ENCODE assay signal across 9 mouse cellular contexts in the genomic region with DNA sequence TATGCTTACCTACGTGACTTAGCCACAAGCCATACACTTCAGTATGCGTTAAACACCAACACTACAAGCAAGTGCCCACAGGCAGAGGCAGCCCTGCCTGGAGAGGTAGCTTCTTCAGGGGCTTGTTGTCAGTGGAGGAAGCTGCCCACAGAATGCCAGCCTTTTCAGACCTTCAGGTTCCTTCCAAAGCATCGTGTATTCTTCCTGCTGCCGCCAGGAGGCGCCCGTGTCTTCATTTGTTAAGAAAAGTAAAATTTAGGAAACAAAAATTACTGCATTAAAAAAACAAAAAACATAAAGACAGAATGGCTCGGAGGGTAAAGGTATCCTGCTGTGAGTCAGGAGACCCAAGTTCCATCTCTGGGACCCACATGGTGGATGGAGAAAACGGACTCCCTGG. TPM values are rescaled to one million over a fixed set of nuclear protein-coding genes. Genes with fewer than 3 reads are reported as not detected.
DNase-seq lines count a peak whose midpoint lies in the region; ATAC-seq and TF ChIP-seq lines count a peak whose summit lies in the region.
"Had no signal": no experiment of that assay in that cellular context is flagged by ENCODE, and none has a peak within 500 bp of the region (broad histone marks: within the 10 kb centered on the region; RNA-seq: fewer than 3 reads in every experiment).

No protein-coding gene starts in this region.

- no peaks in the 10 kb centered on the region for H3K4me1 ChIP-seq in heart, adult 2 months (ENCODE audit: control insufficient read depth, insufficient read depth, low read length)
- no peaks in the 10 kb centered on the region for H3K4me1 ChIP-seq in heart, embryonic 11.5 days (ENCODE audit: control insufficient read depth, insufficient read depth, low read length)
- no peaks in the 10 kb centered on the region for H3K4me1 ChIP-seq in spleen, adult 2 months (ENCODE audit: control insufficient read depth, insufficient read depth, insufficient read length)
- H3K4me1 ChIP-seq in embryonic facial prominence, embryonic 14.5 days (ENCODE audit: control insufficient read depth, insufficient read depth, low read length): no peaks in the 10 kb centered on the region
- H3K4me1 ChIP-seq in limb, embryonic 11.5 days (ENCODE audit: control insufficient read depth, insufficient read depth, low read length): no peaks in the 10 kb centered on the region
- H3K4me1 ChIP-seq in small intestine, adult 2 months (ENCODE audit: control insufficient read depth, insufficient read depth, insufficient read length, low read length): 0 out of 2 replicates have a peak, but pooled peaks cover 3% of the 10 kb centered on the region
- H3K4me1 ChIP-seq: liver, embryonic 13.5 days had no signal

- no peaks in the 10 kb centered on the region for H3K27me3 ChIP-seq in heart, adult 2 months (ENCODE audit: control insufficient read depth, insufficient read depth, low read length)
- H3K27me3 ChIP-seq in heart, embryonic 11.5 days (ENCODE audit: control insufficient read depth, insufficient read depth, low read length): no peaks in the 10 kb centered on the region
- H3K27me3 ChIP-seq in spleen, adult 2 months (ENCODE audit: control insufficient read depth, insufficient read depth, low read length): no peaks in the 10 kb centered on the region; the same call in 1 of the 2 replicates
- H3K27me3 ChIP-seq in embryonic facial prominence, embryonic 14.5 days (replicated peaks; ENCODE audit: control insufficient read depth, insufficient read depth, low read length): no peaks in the 10 kb centered on the region
- no peaks in the 10 kb centered on the region for H3K27me3 ChIP-seq in limb, embryonic 11.5 days (ENCODE audit: control insufficient read depth, insufficient read depth, low read length)
- H3K27me3 ChIP-seq in small intestine, adult 2 months (ENCODE audit: control insufficient read depth, insufficient read depth, low read length): no peaks in the 10 kb centered on the region

- WGBS in heart, adult 2 months: 25% methylated on average over 8 of the region's 8 CpGs
- WGBS in heart, embryonic 11.5 days (ENCODE audit: insufficient replicate concordance): 23% methylated on average over 8 of the region's 8 CpGs
- WGBS in spleen, adult 2 months: 28% methylated on average over 8 of the region's 8 CpGs
- WGBS in embryonic facial prominence, embryonic 14.5 days: 25% methylated on average over 8 of the region's 8 CpGs
- WGBS in limb, embryonic 11.5 days: 21% methylated on average over 8 of the region's 8 CpGs
- WGBS in small intestine, adult 2 months: 25% methylated on average over 8 of the region's 8 CpGs

- no peak for ATAC-seq in heart, embryonic 11.5 days (replicated peaks; ENCODE audit: insufficient number of reproducible peaks, low FRiP score, low TSS enrichment)
- ATAC-seq in embryonic facial prominence, embryonic 14.5 days (ENCODE audit: low read depth): no peak
- no peak for ATAC-seq in limb, embryonic 11.5 days (ENCODE audit: insufficient number of reproducible peaks, low FRiP score, low TSS enrichment, low read depth)

- no peak overlapping the region for H3K27ac ChIP-seq in heart, adult 2 months
- H3K27ac ChIP-seq in heart, embryonic 11.5 days (ENCODE audit: low read depth, low read length): no peak overlapping the region
- no peak overlapping the region for H3K27ac ChIP-seq in spleen, adult 2 months (ENCODE audit: insufficient read depth, low read length)
- H3K27ac ChIP-seq in embryonic facial prominence, embryonic 14.5 days (replicated peaks; ENCODE audit: low read depth, low read length): no peak overlapping the region
- H3K27ac ChIP-seq in limb, embryonic 11.5 days (replicated peaks; ENCODE audit: low read depth, low read length): no peak overlapping the region
- H3K27ac ChIP-seq in small intestine, adult 2 months (ENCODE audit: insufficient read depth, low read depth, low read length): no peak overlapping the region
- H3K27ac ChIP-seq: liver, embryonic 13.5 days had no signal

- H3K9ac ChIP-seq in heart, adult 2 months (ENCODE audit: low read depth, low read length): no peak overlapping the region
- no peak overlapping the region for H3K9ac ChIP-seq in heart, embryonic 11.5 days (ENCODE audit: low read depth, low read length)
- no peak overlapping the region for H3K9ac ChIP-seq in embryonic facial prominence, embryonic 14.5 days (ENCODE audit: low read depth, low read length)
- H3K9ac ChIP-seq in limb, embryonic 11.5 days (ENCODE audit: low read length): no peak overlapping the region
- H3K9ac ChIP-seq: liver, embryonic 13.5 days had no signal

- no peak overlapping the region for H3K4me2 ChIP-seq in heart, embryonic 11.5 days
- no peak overlapping the region for H3K4me2 ChIP-seq in embryonic facial prominence, embryonic 14.5 days (ENCODE audit: low read depth, low read length)
- no peak overlapping the region for H3K4me2 ChIP-seq in limb, embryonic 11.5 days (ENCODE audit: low read depth, severe bottlenecking)
- H3K4me2 ChIP-seq: liver, embryonic 13.5 days had no signal

- no peak for TF ChIP-seq EP300 in heart, adult 2 months (IDR thresholded peaks at IDR 0.05; ENCODE audit: insufficient read depth, low read depth, low read length)

- intact Hi-C loops in heart, adult 2 months (cut with DNase I): loop anchor here (1.0 to 5.0 kb wide), 2 partner anchors 66 to 266 kb away; no protein-coding TSS in a partner anchor

- H3K36me3 ChIP-seq in heart, adult 2 months (ENCODE audit: control insufficient read depth, insufficient read depth, low read length): no peaks in the 10 kb centered on the region
- H3K36me3 ChIP-seq in heart, embryonic 11.5 days (ENCODE audit: control insufficient read depth, insufficient read depth, low read length): no peaks in the 10 kb centered on the region
- H3K36me3 ChIP-seq in spleen, adult 2 months (ENCODE audit: control insufficient read depth, insufficient read depth, low read length): no peaks in the 10 kb centered on the region
- H3K36me3 ChIP-seq in embryonic facial prominence, embryonic 14.5 days (ENCODE audit: control insufficient read depth, insufficient read depth, low read length): no peaks in the 10 kb centered on the region
- no peaks in the 10 kb centered on the region for H3K36me3 ChIP-seq in limb, embryonic 11.5 days (ENCODE audit: control insufficient read depth, insufficient read depth, low read length)
- no peaks in the 10 kb centered on the region for H3K36me3 ChIP-seq in small intestine, adult 2 months (ENCODE audit: control insufficient read depth, insufficient read depth, low read length)
- H3K36me3 ChIP-seq: liver, embryonic 13.5 days had no signal

- H3K79me2 ChIP-seq in heart, adult 2 months (replicated peaks; ENCODE audit: control insufficient read depth, insufficient read depth, low read length): no peaks in the 10 kb centered on the region

- no peak overlapping the region for H3K4me3 ChIP-seq in heart, adult 2 months
- no peak overlapping the region for H3K4me3 ChIP-seq in heart, embryonic 11.5 days (ENCODE audit: low read depth, low read length)
- no peak overlapping the region for H3K4me3 ChIP-seq in spleen, adult 2 months (ENCODE audit: extremely low read depth, insufficient read depth, insufficient read length)
- no peak overlapping the region for H3K4me3 ChIP-seq in embryonic facial prominence, embryonic 14.5 days (ENCODE audit: low read depth, low read length)
- no peak overlapping the region for H3K4me3 ChIP-seq in limb, embryonic 11.5 days (ENCODE audit: low read depth, low read length)
- H3K4me3 ChIP-seq in small intestine, adult 2 months (ENCODE audit: low read depth, low read length): no peak overlapping the region
- H3K4me3 ChIP-seq: liver, embryonic 13.5 days had no signal

- DNase-seq in heart, adult 2 months: peak; percentile 39 to 64
- DNase-seq in spleen, adult 2 months (ENCODE audit: low read depth in 1 of 2, low spot score in 2 of 2): peak; percentile 20 to 31
- no peak for DNase-seq in spleen, postnatal 36 days (ENCODE audit: low spot score in 2 of 2)
- DNase-seq in brain, embryonic 14.5 days (ENCODE audit: low read depth): peak; percentile 87
- DNase-seq in embryonic facial prominence, embryonic 14.5 days (ENCODE audit: low spot score): peak; percentile 74
- peak; percentile 76 for DNase-seq in limb, embryonic 11.5 days (ENCODE audit: low spot score)
- DNase-seq: liver, embryonic 13.5 days had no signal

- peak; percentile 95 for TF ChIP-seq CTCF in heart, adult 2 months (IDR thresholded peaks at IDR 0.05)
- peak; percentile 47; the same call in 1 of the 2 replicates for TF ChIP-seq CTCF in spleen, adult 2 months (IDR thresholded peaks at IDR 0.05; ENCODE audit: extremely low read depth, insufficient read depth, insufficient read length, insufficient replicate concordance)
- peak; percentile 84 for TF ChIP-seq CTCF in brain, embryonic 14.5 days (IDR thresholded peaks at IDR 0.05; ENCODE audit: borderline replicate concordance, extremely low read depth, insufficient read depth, insufficient read length)
- peak; percentile 92; the same call in 1 of the 2 replicates for TF ChIP-seq CTCF in small intestine, adult 2 months (IDR thresholded peaks at IDR 0.05; ENCODE audit: extremely low read depth, insufficient read length, insufficient replicate concordance, low read depth, low read length)

- TF ChIP-seq POLR2A in heart, adult 2 months (IDR thresholded peaks at IDR 0.05; ENCODE audit: insufficient read depth, low read depth, low read length): no peak
- no peak for TF ChIP-seq POLR2A in spleen, adult 2 months (IDR thresholded peaks at IDR 0.05; ENCODE audit: low read depth, low read length)
- TF ChIP-seq POLR2A in brain, embryonic 14.5 days (IDR thresholded peaks at IDR 0.05; ENCODE audit: borderline replicate concordance, extremely low read depth, insufficient read depth, insufficient read length, poor library complexity, severe bottlenecking): no peak
- TF ChIP-seq POLR2A in small intestine, adult 2 months (IDR thresholded peaks at IDR 0.05; ENCODE audit: low read depth, low read length): no peak

- no peaks in the 10 kb centered on the region for H3K9me3 ChIP-seq in heart, embryonic 11.5 days (replicated peaks; ENCODE audit: control insufficient read depth, low read length)
- no peaks in the 10 kb centered on the region for H3K9me3 ChIP-seq in embryonic facial prominence, embryonic 14.5 days (ENCODE audit: control insufficient read depth, low read length)
- H3K9me3 ChIP-seq in limb, embryonic 11.5 days (ENCODE audit: control insufficient read depth, low read length): no peaks in the 10 kb centered on the region
- H3K9me3 ChIP-seq: liver, embryonic 13.5 days had no signal

RNA-seq across cellular contexts. Expression of a gene that starts 21.5 kb away (rescaled TPM):
- total RNA-seq in heart, adult 2 months (2021): 1 to 10 TPM; 5.0 to 8.1 TPM
- polyA plus RNA-seq in heart, adult 2 months (2012; rRNA removed): 19.9 and 20.8 TPM in 2 replicates
- polyA plus RNA-seq in heart, embryonic 11.5 days (2014; fragmentation: Nextera tagmentation; extraction: Ambion mirVana): 16.1 and 18.5 TPM in 2 replicates
- 26.0 and 27.1 TPM in 2 replicates for polyA plus RNA-seq in spleen, adult 2 months (2012; rRNA removed)
- polyA plus RNA-seq in brain, embryonic 14.5 days (2012; rRNA removed): 35.0 and 40.6 TPM in 2 replicates
- polyA plus RNA-seq in embryonic facial prominence, embryonic 14.5 days (2014; fragmentation: Nextera tagmentation; extraction: Ambion mirVana): 18.4 and 19.6 TPM in 2 replicates
- 19.9 and 21.6 TPM in 2 replicates for polyA plus RNA-seq in limb, embryonic 11.5 days (2014; fragmentation: Nextera tagmentation; extraction: Ambion mirVana)
- 11.9 and 37.3 TPM in 2 replicates for polyA plus RNA-seq in small intestine, adult 2 months (2012; rRNA removed)

RNA-seq across cellular contexts. Expression of a gene that starts 34.6 kb away (rescaled TPM):
- 10 to 100 TPM; 10.8 to 12.0 TPM for total RNA-seq in heart, adult 2 months (2021)
- 13.6 and 20.8 TPM in 2 replicates for polyA plus RNA-seq in heart, adult 2 months (2012; rRNA removed)
- 45.3 and 50.7 TPM in 2 replicates for polyA plus RNA-seq in heart, embryonic 11.5 days (2014; fragmentation: Nextera tagmentation; extraction: Ambion mirVana)
- 59.5 and 104 TPM in 2 replicates for polyA plus RNA-seq in spleen, adult 2 months (2012; rRNA removed)
- polyA plus RNA-seq in brain, embryonic 14.5 days (2012; rRNA removed): 37.4 and 62.2 TPM in 2 replicates
- polyA plus RNA-seq in embryonic facial prominence, embryonic 14.5 days (2014; fragmentation: Nextera tagmentation; extraction: Ambion mirVana): 50.3 and 56.7 TPM in 2 replicates
- polyA plus RNA-seq in limb, embryonic 11.5 days (2014; fragmentation: Nextera tagmentation; extraction: Ambion mirVana): 56.0 and 61.4 TPM in 2 replicates
- polyA plus RNA-seq in small intestine, adult 2 months (2012; rRNA removed): 66.7 and 76.0 TPM in 2 replicates

RNA-seq across cellular contexts. Expression of a gene that starts 42.2 kb away (rescaled TPM):
- total RNA-seq in heart, adult 2 months (2021): 100 to 1,000 TPM; 206 to 249 TPM
- 144 and 158 TPM in 2 replicates for polyA plus RNA-seq in heart, adult 2 months (2012; rRNA removed)
- 321 and 330 TPM in 2 replicates for polyA plus RNA-seq in heart, embryonic 11.5 days (2014; fragmentation: Nextera tagmentation; extraction: Ambion mirVana)
- 68.3 and 88.3 TPM in 2 replicates for polyA plus RNA-seq in spleen, adult 2 months (2012; rRNA removed)
- polyA plus RNA-seq in brain, embryonic 14.5 days (2012; rRNA removed): 165 and 185 TPM in 2 replicates
- polyA plus RNA-seq in embryonic facial prominence, embryonic 14.5 days (2014; fragmentation: Nextera tagmentation; extraction: Ambion mirVana): 371 and 387 TPM in 2 replicates
- polyA plus RNA-seq in limb, embryonic 11.5 days (2014; fragmentation: Nextera tagmentation; extraction: Ambion mirVana): 361 and 375 TPM in 2 replicates
- 46.2 and 63.5 TPM in 2 replicates for polyA plus RNA-seq in small intestine, adult 2 months (2012; rRNA removed)

RNA-seq across cellular contexts. Expression of a gene that starts 54.8 kb away (rescaled TPM):
- 1 to 10 TPM; 6.8 to 8.2 TPM for total RNA-seq in heart, adult 2 months (2021)
- polyA plus RNA-seq in heart, adult 2 months (2012; rRNA removed): 7.6 and 10.4 TPM in 2 replicates
- 6.3 and 7.8 TPM in 2 replicates for polyA plus RNA-seq in heart, embryonic 11.5 days (2014; fragmentation: Nextera tagmentation; extraction: Ambion mirVana)
- 11.3 and 17.5 TPM in 2 replicates for polyA plus RNA-seq in spleen, adult 2 months (2012; rRNA removed)
- polyA plus RNA-seq in brain, embryonic 14.5 days (2012; rRNA removed): 63.1 and 67.1 TPM in 2 replicates
- 11.0 and 12.4 TPM in 2 replicates for polyA plus RNA-seq in embryonic facial prominence, embryonic 14.5 days (2014; fragmentation: Nextera tagmentation; extraction: Ambion mirVana)
- polyA plus RNA-seq in limb, embryonic 11.5 days (2014; fragmentation: Nextera tagmentation; extraction: Ambion mirVana): 23.9 and 24.5 TPM in 2 replicates
- polyA plus RNA-seq in small intestine, adult 2 months (2012; rRNA removed): 8.1 and 30.0 TPM in 2 replicates

Comparison
In these comparisons a context has a peak if more than half of its experiments do, and no peak if none do; other contexts are left out.
1. DNase-seq: peak in heart, adult 2 months (2 of 2), spleen, adult 2 months (2 of 2), brain, embryonic 14.5 days (single experiment), embryonic facial prominence, embryonic 14.5 days (single experiment) and limb, embryonic 11.5 days (single experiment); none in spleen, postnatal 36 days (0 of 2).
2. Peak in every context shown above with its lines, with median percentiles within 50 percentile points of each other: CTCF ChIP-seq.